Mouse (Mus musculus): ENCODE measurements around the gene Clcnkb.

- no peak for TF ChIP-seq CTCF (IDR thresholded peaks at IDR 0.05; ENCODE audit: low read depth)
- no peak for TF ChIP-seq EP300 (IDR thresholded peaks at IDR 0.05; ENCODE audit: low read depth)
These were observed 43.1 kb upstream of the Clcnkb start for GRCm38 (mm10) chr4:141458888-141459287.

Data from heart, postnatal 0 days (tissue).